Mouse (Mus musculus) heart, postnatal 4 days (tissue): ENCODE data around the gene 4930548H24Rik. TPM values are rescaled to one million over a fixed set of nuclear protein-coding genes. Genes with fewer than 3 reads are reported as not detected.
A peak's percentile ranks its signal among the peaks of the same experiment; 100 is the strongest.
"Not testable (repeated sequence)": the region's sequence is repeated elsewhere in the genome, so short reads cannot be mapped to it uniquely, and the experiment has no call there.

Experiments used
- DNase-seq: peaks from one replicate; pipeline ENCODE4 v3.0.0; 2021
- total RNA-seq, 2 experiments: library from RNA; stranded (reverse); gene quantifications; 2 replicates each; pipeline ENCODE4 v1.2.3; 2021

Gene 4930548H24Rik
- under 1 TPM; 0.38 to 0.55 TPM for total RNA-seq

DNA sequence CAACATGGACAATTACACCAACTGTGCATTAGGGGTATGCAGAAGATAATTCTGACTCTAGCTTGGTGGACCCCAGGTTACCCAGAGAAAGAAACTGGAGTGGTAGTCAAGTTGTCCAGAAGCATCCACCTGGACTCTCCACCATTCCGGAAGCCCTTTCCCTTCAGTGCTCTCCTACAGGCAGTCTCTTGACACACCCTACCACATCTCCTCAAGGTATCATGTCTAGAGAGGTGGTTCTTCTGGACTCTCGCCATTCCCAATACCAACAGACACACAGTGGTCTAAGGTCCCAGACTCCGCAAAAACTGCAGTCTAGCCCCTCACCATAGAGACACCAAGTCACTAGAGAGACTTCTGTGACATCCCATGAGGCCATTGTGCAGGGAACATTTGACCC is at the start of gene 4930548H24Rik:
TSS of gene 4930548H24Rik (plus strand) at position 301 of the 400 bp plus-strand sequence.
- no peak for DNase-seq

DNA sequence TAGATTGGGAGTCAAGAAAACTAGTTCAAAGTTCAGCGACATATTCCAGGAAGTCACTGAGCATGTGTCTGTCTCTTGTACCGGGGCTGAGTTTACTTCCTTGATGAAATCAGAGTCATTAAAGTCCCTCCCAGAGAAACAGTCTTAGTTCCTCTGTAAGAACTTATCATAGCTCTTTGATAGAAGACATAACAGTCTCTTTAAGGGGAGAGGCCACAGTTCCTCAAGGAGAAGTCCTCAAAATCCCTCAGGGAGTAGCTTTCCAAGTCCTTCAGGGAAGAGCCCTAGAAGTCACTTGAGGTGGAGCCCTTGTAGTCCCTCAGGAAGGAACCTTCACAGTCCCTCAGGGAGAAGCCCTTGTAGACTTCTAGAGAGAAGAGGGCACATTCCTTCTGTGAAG is 34.2 kb upstream of the 4930548H24Rik start:
- DNase-seq: no peak

DNA sequence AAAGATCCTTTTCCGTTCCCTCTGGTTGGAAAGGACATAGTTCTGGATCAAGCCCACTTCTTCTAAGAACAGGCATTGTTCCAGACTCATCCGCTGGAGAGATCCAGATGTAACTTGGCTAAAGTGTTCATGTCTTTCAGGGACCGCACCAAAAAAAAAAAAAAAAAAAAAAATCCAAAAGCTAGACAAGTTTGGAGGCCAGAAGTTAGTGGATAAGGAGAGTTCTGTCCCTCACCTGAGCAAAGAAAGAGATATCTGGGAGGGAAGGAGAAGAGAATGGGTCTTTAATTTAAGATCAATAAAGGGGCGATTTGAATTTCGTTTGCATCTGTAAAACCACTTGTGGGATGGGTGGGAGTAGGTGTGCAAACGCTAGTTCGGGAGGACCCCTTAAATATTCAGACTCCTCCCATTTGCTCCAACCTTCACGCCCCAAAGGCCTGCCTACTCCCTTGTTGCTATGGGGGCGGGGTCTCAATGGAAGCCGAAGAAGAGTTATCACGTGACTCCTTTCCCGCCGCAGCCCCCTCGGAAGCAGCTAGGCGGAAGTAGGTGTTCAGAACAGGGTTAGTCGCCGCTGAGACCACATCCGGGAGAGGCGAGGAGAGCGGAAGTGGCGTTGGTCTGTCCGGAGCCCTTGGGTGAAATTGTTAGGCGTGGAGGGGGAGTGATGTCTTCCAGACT is 33.5 kb upstream of the 4930548H24Rik start, which contains the start of gene Zfp512:
TSS of gene Zfp512 (plus strand) at position 554 of the 684 bp plus-strand sequence.
- DNase-seq: peak; percentile 94

GRCm38 (mm10) chr5:31452562-31452878 is 33.0 kb upstream of the 4930548H24Rik start:
- DNase-seq: no peak

DNA sequence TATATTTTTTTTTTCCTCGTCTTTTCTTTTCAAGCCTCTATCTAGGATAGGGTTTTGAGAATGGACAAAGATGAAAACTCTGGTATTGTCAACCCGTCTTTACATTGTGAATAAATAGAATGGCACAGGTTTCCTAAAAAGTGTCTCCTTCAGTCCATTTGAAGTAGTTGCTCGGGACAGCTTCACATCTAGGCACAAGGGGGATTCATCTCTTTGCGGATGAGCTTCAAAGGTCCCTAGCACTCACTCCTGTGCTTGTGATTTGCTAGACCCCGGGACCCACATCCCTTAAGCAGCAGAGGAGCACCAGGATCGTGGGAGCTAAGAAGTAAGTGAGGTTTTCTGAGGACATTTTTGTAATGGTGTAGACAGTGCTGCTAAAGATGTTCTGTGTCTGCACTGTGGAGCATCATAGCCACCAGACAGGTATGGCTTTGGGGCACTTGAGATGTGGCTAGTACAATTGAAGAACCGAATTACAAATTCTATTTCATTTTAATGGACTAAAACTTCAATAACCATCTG is 32.6 kb upstream of the 4930548H24Rik start:
- no peak for DNase-seq

DNA sequence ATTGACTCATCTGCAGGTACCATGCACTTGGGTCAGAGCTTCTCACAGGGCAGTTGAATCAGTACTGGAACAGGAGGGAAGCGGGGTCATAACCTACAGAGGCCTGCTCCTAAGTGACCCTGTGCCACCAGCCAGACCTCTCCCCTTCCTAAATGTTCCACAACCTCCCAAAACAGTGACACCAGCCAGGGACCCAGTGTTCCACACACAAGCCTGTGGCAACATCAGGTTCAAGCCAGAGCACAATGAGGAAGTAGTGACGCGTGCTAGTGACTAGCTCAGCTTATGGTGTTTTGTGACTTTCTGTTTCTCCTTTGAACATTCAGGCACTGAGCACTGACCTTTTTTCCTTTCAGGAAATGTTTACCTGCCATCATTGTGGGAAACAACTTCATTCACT is 17.7 kb upstream of the 4930548H24Rik start:
- DNase-seq: no peak

- no peak for DNase-seq
These were observed 15.8 kb upstream of the 4930548H24Rik start for GRCm38 (mm10) chr5:31469711-31470110.

DNA sequence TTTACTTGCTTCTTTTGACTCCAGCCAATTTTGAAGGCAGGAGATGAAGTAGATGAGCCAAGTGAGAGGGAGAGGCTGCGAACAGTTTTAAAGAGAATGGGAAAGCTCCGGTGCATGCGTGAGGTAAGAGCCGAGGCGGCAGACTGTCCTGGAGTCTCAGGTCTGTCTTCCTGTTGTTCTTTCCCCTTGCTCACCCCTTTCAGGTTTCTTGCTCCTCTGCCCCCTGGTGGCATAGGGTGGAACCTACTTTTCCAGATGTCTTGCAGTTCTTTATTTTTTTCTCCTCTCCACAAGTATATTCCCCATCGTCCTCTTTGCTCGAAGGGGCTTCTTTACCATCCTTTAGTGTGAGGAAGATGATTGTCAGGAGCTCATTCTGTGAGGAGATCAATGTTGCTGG is 15.2 kb upstream of the 4930548H24Rik start:
- peak; percentile 75 for DNase-seq

- no peak for DNase-seq
These were observed 5.0 kb upstream of the 4930548H24Rik start for GRCm38 (mm10) chr5:31480536-31480935.

DNA sequence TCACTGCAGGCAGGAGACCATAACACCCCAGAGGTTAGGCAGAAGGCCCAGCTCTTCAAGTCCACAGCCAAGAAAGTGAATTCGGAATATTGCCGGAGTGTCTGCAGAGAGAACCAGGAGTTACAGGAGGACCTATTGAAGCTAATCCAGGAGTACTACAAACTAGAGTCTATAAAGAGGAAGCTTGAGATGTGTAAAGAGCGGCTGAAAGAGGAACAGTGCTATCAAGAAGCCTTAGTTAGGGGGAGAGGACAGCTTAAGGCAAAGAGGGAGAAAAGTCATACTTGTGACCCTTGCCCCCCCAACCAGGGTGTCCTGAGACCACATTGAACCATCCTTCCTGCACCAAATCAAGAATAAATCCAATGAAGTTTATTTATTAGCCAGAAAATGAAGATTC is 2.3 kb downstream of the 4930548H24Rik start:
- no peak for DNase-seq

- DNase-seq: no peak
These were observed 3.7 kb downstream of the 4930548H24Rik start for GRCm38 (mm10) chr5:31489116-31489769.

- DNase-seq: no peak
These were observed 6.5 kb downstream of the 4930548H24Rik start for GRCm38 (mm10) chr5:31492031-31492430.

- peak; percentile 92 for DNase-seq
These were observed 9.2 kb downstream of the 4930548H24Rik start, which contains the start of gene Gpn1 for GRCm38 (mm10) chr5:31494513-31495297. Gpn1 (plus strand) TSS chr5:31494741.

GRCm38 (mm10) chr5:31504843-31505242 is 19.3 kb downstream of the 4930548H24Rik start:
- DNase-seq: no peak

DNA sequence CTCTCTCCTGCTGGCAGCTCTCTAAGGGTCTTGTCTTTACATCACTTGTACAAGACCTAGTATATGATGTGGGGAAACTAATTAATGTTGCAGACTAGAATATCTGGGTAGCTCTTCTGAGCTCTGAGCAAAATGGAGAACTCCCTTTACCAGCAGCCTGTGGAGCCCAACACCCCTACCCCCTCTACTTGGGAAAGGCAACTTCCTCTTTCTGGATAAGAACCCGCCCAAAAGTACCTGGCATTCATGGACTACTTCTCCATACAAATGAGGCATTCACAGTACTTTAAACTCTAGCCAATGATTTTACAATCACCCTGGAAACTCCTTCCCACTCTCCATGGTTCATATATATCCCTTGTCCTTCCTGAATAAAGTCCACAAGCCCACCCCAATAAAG is 26.9 kb downstream of the 4930548H24Rik start:
- no peak for DNase-seq

DNA sequence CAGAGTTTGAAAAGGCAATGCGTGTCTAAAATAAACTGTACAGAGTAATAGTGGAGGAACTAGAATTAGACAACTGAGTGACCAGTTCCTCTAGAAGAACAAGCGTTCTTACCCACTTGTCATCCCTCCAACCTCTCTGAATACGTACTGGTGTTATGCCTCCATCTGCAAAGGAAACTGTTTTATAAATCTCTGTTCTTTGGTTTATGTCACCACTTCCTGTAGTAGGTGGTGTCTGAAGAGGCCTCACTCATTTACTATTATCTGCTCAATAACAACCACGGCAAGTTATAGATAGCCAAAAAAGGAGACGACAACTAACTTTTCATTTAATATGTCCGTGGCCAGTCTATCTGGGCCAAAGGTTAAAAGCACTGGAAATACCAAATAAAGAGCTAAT is 35.0 kb downstream of the 4930548H24Rik start:
- DNase-seq: no peak

DNA sequence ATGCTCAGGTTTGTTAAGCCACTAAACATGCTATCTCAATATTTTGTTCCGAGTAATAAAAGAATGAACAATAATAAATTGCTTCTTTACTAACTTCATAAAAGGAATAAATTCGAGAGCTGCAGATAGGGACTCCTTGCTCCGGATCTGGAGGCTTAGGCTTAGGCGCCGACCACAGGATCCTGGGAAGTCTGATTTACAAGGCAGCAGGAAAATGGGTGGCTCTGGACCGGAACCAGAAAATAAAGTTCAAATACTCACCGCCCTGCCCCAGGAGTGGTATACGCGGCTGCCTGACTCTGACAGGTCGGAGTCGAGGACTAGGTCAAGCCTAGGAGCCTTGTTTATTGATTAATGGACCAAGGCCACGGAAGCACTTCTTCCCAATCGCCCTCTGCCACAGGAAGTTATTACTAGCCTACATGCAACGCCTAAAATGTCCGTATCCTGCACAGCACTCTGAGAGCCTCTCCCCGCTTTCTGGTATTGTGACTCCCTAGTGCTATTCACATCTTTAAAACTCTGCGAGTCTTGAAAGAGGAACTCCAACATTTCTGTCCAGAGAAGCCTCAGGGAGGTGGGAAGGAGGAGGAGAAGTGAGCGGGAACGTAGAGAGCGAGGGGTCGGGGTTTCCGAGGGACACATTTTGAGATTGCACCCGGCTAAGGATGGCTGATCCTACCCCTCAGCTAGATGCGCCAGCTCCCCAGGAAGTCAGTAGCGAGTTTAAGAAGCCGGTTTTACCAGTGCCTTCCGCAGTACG is 41.0 kb downstream of the 4930548H24Rik start, which contains the start of gene Slc4a1ap:
TSS of gene Slc4a1ap (plus strand) at position 642 of the 763 bp plus-strand sequence.
- DNase-seq: peak; percentile 87

- DNase-seq: no peak
These were observed 41.7 kb downstream of the 4930548H24Rik start for GRCm38 (mm10) chr5:31527117-31527680.

DNA sequence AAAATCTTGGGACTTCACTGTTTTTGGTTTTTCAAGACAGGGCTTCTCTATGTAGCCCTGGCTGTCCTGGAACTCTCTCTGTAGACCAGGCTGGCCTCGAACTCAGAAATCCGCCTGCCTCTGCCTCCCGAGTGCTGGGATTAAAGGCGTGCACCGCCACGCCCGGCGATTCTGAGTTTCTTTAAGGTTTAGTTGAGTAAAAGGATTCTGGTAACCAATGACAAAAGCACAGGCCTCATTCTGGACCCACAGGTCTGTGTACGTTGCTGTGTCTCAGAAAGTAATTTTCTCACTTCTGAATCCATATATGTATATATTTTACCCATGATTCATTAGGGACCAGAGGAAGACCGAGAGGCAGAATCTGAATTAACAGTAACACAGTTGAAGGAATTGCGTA is 42.2 kb downstream of the 4930548H24Rik start, which contains the start of gene Supt7l:
TSS of gene Supt7l (minus strand) at position 101 of the 400 bp plus-strand sequence.
- DNase-seq: not testable (repeated sequence)

GRCm38 (mm10) chr5:31528560-31528959 is 43.0 kb downstream of the 4930548H24Rik start:
- no peak for DNase-seq

GRCm38 (mm10) chr5:31535228-31535627 is 49.7 kb downstream of the 4930548H24Rik start:
- no peak for DNase-seq
